Mouse (Mus musculus) E14TG2a.4 (cell line): ENCODE results near the gene Brat1.

ENCODE experiments used
- H3K27me3 ChIP-seq: 2 replicates; pipeline ENCODE4 v1.6.1; 2014; ENCODE audit warnings: low read length, control low read depth; ENCODE audit not compliant: insufficient read depth
- H3K36me3 ChIP-seq: 2 replicates; pipeline ENCODE4 v1.6.1; 2014; ENCODE audit warnings: low read length, control low read depth; ENCODE audit not compliant: insufficient read depth
- H3K4me1 ChIP-seq: replicated peaks from 2 replicates; pipeline ENCODE4 v1.6.1; 2014; ENCODE audit warnings: low read depth, low read length, control low read depth
- H3K4me3 ChIP-seq: replicated peaks from 2 replicates; pipeline ENCODE4 v1.5.1; 2014; ENCODE audit warnings: mild to moderate bottlenecking, low read length
- H3K9me3 ChIP-seq: 2 replicates; pipeline ENCODE4 v1.6.1; 2014; ENCODE audit warnings: low read length, control low read depth
- CTCF ChIP-seq: conservative IDR thresholded peaks from 2 replicates; pipeline ENCODE4 v1.5.1; 2014; ENCODE audit warnings: low read length
- NANOG ChIP-seq: IDR thresholded peaks from 2 replicates; pipeline ENCODE4 v1.6.1; 2014; ENCODE audit warnings: borderline replicate concordance, low read length, mixed read lengths
- POU5F1 ChIP-seq: IDR thresholded peaks from 2 replicates; pipeline ENCODE4 v1.6.1; 2014; ENCODE audit warnings: low read length, borderline replicate concordance

Brat1 gene

GRCm38 (mm10) chr5:140705501-140706171 is 825 bp downstream of the Brat1 start:
- peaks cover 4% of the 10 kb centered on the region; the same call in 1 of the 2 replicates for H3K27me3 ChIP-seq
- peak overlapping the region; percentile 84 for H3K4me3 ChIP-seq
- peaks cover 41% of the 10 kb centered on the region for H3K36me3 ChIP-seq

DNA sequence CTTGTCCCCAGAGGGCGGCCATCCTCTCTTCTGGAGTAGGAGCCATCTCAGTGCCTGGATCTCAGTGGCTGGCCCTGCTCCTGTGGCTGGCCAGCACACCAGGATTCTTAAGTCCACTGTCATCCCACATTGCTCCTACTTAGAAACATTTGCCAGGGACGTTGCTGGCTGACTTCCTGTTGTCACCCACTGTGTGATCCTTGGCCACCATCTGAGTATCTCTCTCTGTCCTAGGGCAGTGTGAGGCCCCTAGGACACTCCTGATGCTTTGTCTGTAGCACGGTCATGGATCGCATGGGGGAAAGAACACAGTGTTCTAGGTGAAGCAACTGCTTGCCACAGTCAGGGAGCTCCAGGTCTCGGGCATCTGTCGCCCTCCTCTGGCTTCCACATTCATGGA is 5.5 kb downstream of the Brat1 start:
- no peak overlapping the region for H3K4me3 ChIP-seq

More at GRCm38 (mm10) chr5:140705501-140706171, 825 bp downstream of the Brat1 start:
- H3K9me3 ChIP-seq = no peaks in the 10 kb centered on the region
- peaks cover 43% of the 10 kb centered on the region for H3K4me1 ChIP-seq
- no peak for TF ChIP-seq POU5F1
- no peak for TF ChIP-seq NANOG
- TF ChIP-seq CTCF = no peak

GRCm38 (mm10) chr5:140711040-140711439 is 6.2 kb downstream of the Brat1 start:
- Histone ChIP-seq H3K4me1 (peaks cover 16% of the 10 kb centered on the region), H3K4me3 (no peak overlapping the region)
- TF ChIP-seq CTCF (peak; percentile 29), POU5F1 (no peak), NANOG (no peak)

More for the DNA sequence above, 5.5 kb downstream of the Brat1 start:
- Histone ChIP-seq H3K36me3 (peaks cover 88% of the 10 kb centered on the region), H3K9me3 (no peaks in the 10 kb centered on the region), H3K27me3 (no peaks in the 10 kb centered on the region), H3K4me1 (peaks cover 18% of the 10 kb centered on the region)
- no peak for TF ChIP-seq POU5F1
- TF ChIP-seq CTCF = no peak
- no peak for TF ChIP-seq NANOG

DNA sequence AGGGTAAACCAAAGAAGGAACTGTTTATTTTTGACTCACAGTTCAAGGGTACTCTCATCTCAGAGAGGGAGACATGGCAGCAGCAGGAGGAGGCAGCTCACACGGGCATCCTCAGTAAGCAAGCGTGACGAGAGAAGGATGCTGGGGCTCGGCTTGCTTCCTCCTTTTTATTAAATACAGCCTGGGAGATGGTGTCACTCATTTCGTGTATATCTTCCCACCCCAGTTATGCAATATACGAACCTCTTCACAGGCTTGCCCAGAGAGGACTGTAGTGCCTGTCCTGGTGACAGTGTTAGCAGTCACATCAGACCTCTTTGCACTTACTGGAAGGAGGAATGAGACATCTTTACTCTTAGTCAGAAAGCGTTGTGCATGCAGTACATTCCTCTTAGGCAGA is 16.0 kb downstream of the Brat1 start:
- Histone ChIP-seq H3K9me3 (no peaks in the 10 kb centered on the region), H3K36me3 (peaks cover 32% of the 10 kb centered on the region), H3K4me3 (no peak overlapping the region), H3K4me1 (peaks cover 15% of the 10 kb centered on the region), H3K27me3 (peaks cover 14% of the 10 kb centered on the region)
- TF ChIP-seq POU5F1 = no peak
- TF ChIP-seq CTCF = no peak
- no peak for TF ChIP-seq NANOG

More at GRCm38 (mm10) chr5:140711040-140711439, 6.2 kb downstream of the Brat1 start:
- Histone ChIP-seq H3K9me3 (no peaks in the 10 kb centered on the region), H3K36me3 (peaks cover 92% of the 10 kb centered on the region), H3K27me3 (no peaks in the 10 kb centered on the region)

DNA sequence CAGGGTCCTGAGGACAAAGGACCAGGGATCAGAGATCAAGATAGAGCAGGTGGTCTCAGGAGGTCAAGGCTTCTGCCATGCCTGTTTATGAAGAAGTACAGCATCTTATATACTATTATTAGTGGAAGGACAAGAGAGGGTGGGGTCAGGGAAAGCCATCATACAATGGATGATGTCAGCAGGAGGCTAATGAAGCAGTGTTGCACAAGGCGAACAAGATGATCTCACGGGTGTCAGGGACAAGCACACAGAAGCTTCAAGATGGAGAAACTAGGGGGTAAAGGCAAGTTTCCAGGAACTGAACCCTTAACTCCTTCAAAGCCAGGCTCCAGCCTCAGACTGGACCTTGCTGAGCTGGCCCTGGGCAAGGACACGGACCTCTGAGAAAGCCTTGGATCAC is 17.3 kb downstream of the Brat1 start:
- Histone ChIP-seq H3K36me3 (peaks cover 20% of the 10 kb centered on the region), H3K4me3 (no peak overlapping the region), H3K4me1 (peaks cover 17% of the 10 kb centered on the region), H3K9me3 (no peaks in the 10 kb centered on the region), H3K27me3 (peaks cover 25% of the 10 kb centered on the region)
- TF ChIP-seq CTCF (no peak), POU5F1 (no peak), NANOG (no peak)

DNA sequence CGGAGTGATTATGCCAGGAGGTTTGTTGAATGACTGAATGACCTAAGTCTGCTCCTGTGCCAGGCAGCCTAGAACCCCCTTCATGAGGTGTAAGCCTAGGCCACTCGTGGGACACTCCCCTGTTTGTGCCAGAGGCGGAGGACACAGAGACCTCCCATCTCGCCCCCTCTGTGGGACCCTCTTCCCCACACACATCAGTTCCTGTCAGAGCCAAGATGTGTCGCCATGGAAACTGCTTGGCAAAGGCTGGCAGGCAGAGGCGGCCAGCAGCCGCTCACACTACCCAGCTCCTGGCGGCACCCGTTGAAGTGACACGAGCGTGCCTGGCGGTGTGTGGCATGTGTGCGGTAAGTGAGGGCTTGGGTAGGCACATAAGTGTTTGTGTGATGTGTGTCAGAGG is 19.0 kb downstream of the Brat1 start, which contains the start of gene Amz1:
Amz1 (plus strand) TSS at position 306 of the 400 bp plus-strand sequence.
- no peaks in the 10 kb centered on the region for H3K9me3 ChIP-seq
- H3K36me3 ChIP-seq = peaks cover 3% of the 10 kb centered on the region
- H3K4me1 ChIP-seq = peaks cover 17% of the 10 kb centered on the region
- TF ChIP-seq CTCF (no peak), NANOG (no peak), POU5F1 (no peak)
- H3K4me3 ChIP-seq = no peak within 1 kb of the TSS
- peaks cover 26% of the 10 kb centered on the region for H3K27me3 ChIP-seq

DNA sequence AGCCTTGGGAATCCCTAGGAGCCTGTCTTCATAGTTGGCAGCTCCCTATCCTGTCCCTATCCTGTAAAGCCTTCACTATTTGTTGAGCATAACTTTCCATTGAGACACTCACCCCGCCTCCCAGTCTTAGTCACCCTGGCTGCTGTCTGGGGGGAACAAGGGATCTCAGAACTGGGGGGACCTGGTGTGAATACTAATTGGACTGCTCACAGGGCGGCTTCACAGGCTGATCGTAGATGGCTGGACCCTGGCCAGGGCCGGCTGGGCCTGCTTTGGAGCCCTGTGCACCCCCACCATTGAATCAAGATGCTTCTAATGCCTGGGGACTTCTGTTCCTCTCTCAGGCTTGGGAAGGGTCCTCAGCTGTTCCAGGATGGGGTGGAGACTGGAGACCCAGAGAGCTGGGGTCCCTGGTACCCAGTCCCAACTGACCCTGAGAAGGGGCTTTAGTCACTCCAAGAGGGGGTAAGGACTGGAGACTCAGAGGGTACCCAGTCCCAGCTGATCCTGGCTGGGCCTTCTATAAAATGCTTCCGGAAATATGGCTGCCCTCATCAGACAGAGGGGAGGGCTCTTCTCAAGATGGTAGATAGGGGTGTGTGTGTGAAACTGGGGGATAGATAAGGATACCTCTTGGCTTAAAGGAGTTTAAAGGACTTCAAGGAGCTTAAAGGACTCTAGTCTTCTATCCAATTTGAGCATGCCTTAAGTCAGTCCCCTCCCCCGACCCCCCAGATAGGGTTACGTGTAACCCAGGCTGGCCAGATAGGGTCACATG is 21.4 kb downstream of the Brat1 start:
- Histone ChIP-seq H3K27me3 (peaks cover 30% of the 10 kb centered on the region), H3K4me1 (peaks cover 26% of the 10 kb centered on the region), H3K9me3 (no peaks in the 10 kb centered on the region), H3K4me3 (no peak overlapping the region), H3K36me3 (no peaks in the 10 kb centered on the region)
- TF ChIP-seq NANOG (no peak), CTCF (no peak)

DNA sequence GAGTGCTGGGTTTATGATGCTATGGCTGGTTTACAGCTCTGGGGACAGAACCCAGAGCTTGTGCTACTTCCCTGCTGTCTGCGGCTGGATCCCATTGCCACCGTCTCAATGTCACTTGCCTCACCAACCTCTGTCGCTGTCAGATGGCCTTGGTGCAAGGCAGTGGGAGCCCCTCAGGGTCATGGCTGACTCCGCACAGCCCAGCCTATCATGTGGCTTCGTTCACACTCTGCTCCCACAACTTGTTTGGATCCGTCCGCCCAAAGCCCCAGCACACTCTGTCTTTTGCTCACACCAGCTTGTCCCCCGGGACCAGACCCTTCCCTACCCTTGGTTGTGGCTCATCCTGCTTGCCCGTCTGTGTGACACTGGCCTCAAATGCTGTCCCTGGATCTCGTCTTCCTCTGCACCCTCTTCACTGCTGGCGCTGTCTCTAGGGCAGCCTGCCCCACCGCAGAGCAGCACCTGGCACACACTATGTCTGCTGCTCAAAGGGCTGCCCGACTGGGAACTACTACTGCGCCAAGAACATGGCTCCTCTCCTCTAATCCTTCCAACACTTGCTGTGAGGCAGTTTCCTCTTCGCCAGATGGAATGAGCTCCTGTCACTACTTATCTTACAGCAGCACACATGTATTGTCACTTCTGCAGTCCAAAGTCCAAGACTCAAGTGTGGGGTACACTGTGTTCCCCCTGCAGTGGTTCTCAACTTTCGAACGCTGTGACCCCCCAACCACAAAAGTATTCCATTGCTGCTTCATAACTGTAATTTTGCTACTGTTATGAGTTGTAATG is 22.3 kb downstream of the Brat1 start:
- TF ChIP-seq POU5F1 (no peak), NANOG (no peak)
- Histone ChIP-seq H3K36me3 (no peaks in the 10 kb centered on the region), H3K27me3 (peaks cover 32% of the 10 kb centered on the region), H3K4me1 (peaks cover 26% of the 10 kb centered on the region), H3K4me3 (peak overlapping the region; percentile 29; the same call in 1 of the 2 replicates), H3K9me3 (no peaks in the 10 kb centered on the region)
